Mouse (Mus musculus): Measurements from ENCODE around the gene Bdnf. TPM values are rescaled to one million over a fixed set of nuclear protein-coding genes. Genes with fewer than 3 reads are reported as not detected.

Bdnf gene
- polyA plus RNA-seq, 1 experiment = not detected

GRCm38 (mm10) chr2:109733201-109734039 lies 58.9 kb downstream of the Bdnf start:
- no peaks in the 10 kb centered on the region; the same call in 1 of the 2 replicates for H3K9me3 ChIP-seq (ENCODE audit: control insufficient read depth, low read length)
- TF ChIP-seq GATA1 (IDR thresholded peaks at IDR 0.05; ENCODE audit: low read length) = no peak
- TF ChIP-seq TAL1 (IDR thresholded peaks at IDR 0.05; ENCODE audit: low read length) = no peak
- no peaks in the 10 kb centered on the region for H3K4me1 ChIP-seq (ENCODE audit: control insufficient read depth)
- H3K27me3 ChIP-seq (ENCODE audit: control insufficient read depth) = no peaks in the 10 kb centered on the region
- no peak overlapping the region for H3K4me3 ChIP-seq (replicated peaks)
- H3K36me3 ChIP-seq (ENCODE audit: control insufficient read depth) = no peaks in the 10 kb centered on the region

- no peak overlapping the region for H3K4me3 ChIP-seq (replicated peaks)
- no peaks in the 10 kb centered on the region; the same call in 1 of the 2 replicates for H3K9me3 ChIP-seq (ENCODE audit: control insufficient read depth, low read length)
- H3K27me3 ChIP-seq (ENCODE audit: control insufficient read depth) = no peaks in the 10 kb centered on the region
- TF ChIP-seq TAL1 (IDR thresholded peaks at IDR 0.05; ENCODE audit: low read length) (no peak), GATA1 (IDR thresholded peaks at IDR 0.05; ENCODE audit: low read length) (no peak)
- H3K4me1 ChIP-seq (ENCODE audit: control insufficient read depth) = no peaks in the 10 kb centered on the region
- H3K36me3 ChIP-seq (ENCODE audit: control insufficient read depth) = no peaks in the 10 kb centered on the region
These were observed 59.7 kb downstream of the Bdnf start for GRCm38 (mm10) chr2:109734228-109734627.

- TF ChIP-seq TAL1 (IDR thresholded peaks at IDR 0.05; ENCODE audit: low read length) = no peak
- TF ChIP-seq GATA1 (IDR thresholded peaks at IDR 0.05; ENCODE audit: low read length) = no peak
- no peaks in the 10 kb centered on the region for H3K4me1 ChIP-seq (ENCODE audit: control insufficient read depth)
These were observed 60.2 kb downstream of the Bdnf start for GRCm38 (mm10) chr2:109734666-109735065.

GRCm38 (mm10) chr2:109735347-109735746 lies 60.8 kb downstream of the Bdnf start:
- H3K36me3 ChIP-seq (ENCODE audit: control insufficient read depth) = no peaks in the 10 kb centered on the region
- TF ChIP-seq GATA1 (IDR thresholded peaks at IDR 0.05; ENCODE audit: low read length) = no peak
- no peak for TF ChIP-seq TAL1 (IDR thresholded peaks at IDR 0.05; ENCODE audit: low read length)
- no peak overlapping the region for H3K4me3 ChIP-seq (replicated peaks)
- H3K27me3 ChIP-seq (ENCODE audit: control insufficient read depth) = no peaks in the 10 kb centered on the region
- no peaks in the 10 kb centered on the region; the same call in 1 of the 2 replicates for H3K9me3 ChIP-seq (ENCODE audit: control insufficient read depth, low read length)
- no peaks in the 10 kb centered on the region for H3K4me1 ChIP-seq (ENCODE audit: control insufficient read depth)

More at GRCm38 (mm10) chr2:109734666-109735065, 60.2 kb downstream of the Bdnf start:
- Histone ChIP-seq H3K36me3 (ENCODE audit: control insufficient read depth) (no peaks in the 10 kb centered on the region), H3K4me3 (replicated peaks) (no peak overlapping the region), H3K27me3 (ENCODE audit: control insufficient read depth) (no peaks in the 10 kb centered on the region), H3K9me3 (ENCODE audit: control insufficient read depth, low read length) (no peaks in the 10 kb centered on the region; the same call in 1 of the 2 replicates)

GRCm38 (mm10) chr2:109736306-109736705 lies 61.8 kb downstream of the Bdnf start:
- no peaks in the 10 kb centered on the region for H3K4me1 ChIP-seq (ENCODE audit: control insufficient read depth)
- no peaks in the 10 kb centered on the region for H3K27me3 ChIP-seq (ENCODE audit: control insufficient read depth)
- H3K4me3 ChIP-seq (replicated peaks) = no peak overlapping the region
- TF ChIP-seq GATA1 (IDR thresholded peaks at IDR 0.05; ENCODE audit: low read length) (no peak), TAL1 (IDR thresholded peaks at IDR 0.05; ENCODE audit: low read length) (no peak)
- H3K36me3 ChIP-seq (ENCODE audit: control insufficient read depth) = no peaks in the 10 kb centered on the region
- H3K9me3 ChIP-seq (ENCODE audit: control insufficient read depth, low read length) = no peaks in the 10 kb centered on the region; the same call in 1 of the 2 replicates

- no peak for TF ChIP-seq TAL1 (IDR thresholded peaks at IDR 0.05; ENCODE audit: low read length)
- no peak for TF ChIP-seq GATA1 (IDR thresholded peaks at IDR 0.05; ENCODE audit: low read length)
- Histone ChIP-seq H3K36me3 (ENCODE audit: control insufficient read depth) (no peaks in the 10 kb centered on the region), H3K4me3 (replicated peaks) (no peak overlapping the region), H3K27me3 (ENCODE audit: control insufficient read depth) (no peaks in the 10 kb centered on the region), H3K4me1 (ENCODE audit: control insufficient read depth) (no peaks in the 10 kb centered on the region), H3K9me3 (ENCODE audit: control insufficient read depth, low read length) (no peaks in the 10 kb centered on the region)
These were observed 63.8 kb downstream of the Bdnf start for GRCm38 (mm10) chr2:109738331-109738730.

GRCm38 (mm10) chr2:109743208-109743960 lies 68.9 kb downstream of the Bdnf start:
- H3K9me3 ChIP-seq (ENCODE audit: control insufficient read depth, low read length) = no peaks in the 10 kb centered on the region
- H3K4me3 ChIP-seq (replicated peaks) = no peak overlapping the region
- no peaks in the 10 kb centered on the region for H3K36me3 ChIP-seq (ENCODE audit: control insufficient read depth)
- TF ChIP-seq GATA1 (IDR thresholded peaks at IDR 0.05; ENCODE audit: low read length) = no peak
- no peak for TF ChIP-seq TAL1 (IDR thresholded peaks at IDR 0.05; ENCODE audit: low read length)
- H3K4me1 ChIP-seq (ENCODE audit: control insufficient read depth) = no peaks in the 10 kb centered on the region
- H3K27me3 ChIP-seq (ENCODE audit: control insufficient read depth) = no peaks in the 10 kb centered on the region

GRCm38 (mm10) chr2:109746223-109746622 lies 71.7 kb downstream of the Bdnf start:
- H3K36me3 ChIP-seq (ENCODE audit: control insufficient read depth) = no peaks in the 10 kb centered on the region
- H3K27me3 ChIP-seq (ENCODE audit: control insufficient read depth) = no peaks in the 10 kb centered on the region
- TF ChIP-seq GATA1 (IDR thresholded peaks at IDR 0.05; ENCODE audit: low read length) (no peak), TAL1 (IDR thresholded peaks at IDR 0.05; ENCODE audit: low read length) (no peak)
- no peaks in the 10 kb centered on the region for H3K9me3 ChIP-seq (ENCODE audit: control insufficient read depth, low read length)
- no peak overlapping the region for H3K4me3 ChIP-seq (replicated peaks)
- H3K4me1 ChIP-seq (ENCODE audit: control insufficient read depth) = no peaks in the 10 kb centered on the region

GRCm38 (mm10) chr2:109748412-109748811 lies 73.9 kb downstream of the Bdnf start:
- Histone ChIP-seq H3K9me3 (ENCODE audit: control insufficient read depth, low read length) (no peaks in the 10 kb centered on the region), H3K4me1 (ENCODE audit: control insufficient read depth) (no peaks in the 10 kb centered on the region), H3K4me3 (replicated peaks) (no peak overlapping the region), H3K36me3 (ENCODE audit: control insufficient read depth) (no peaks in the 10 kb centered on the region), H3K27me3 (ENCODE audit: control insufficient read depth) (no peaks in the 10 kb centered on the region)
- TF ChIP-seq GATA1 (IDR thresholded peaks at IDR 0.05; ENCODE audit: low read length) = no peak
- no peak for TF ChIP-seq TAL1 (IDR thresholded peaks at IDR 0.05; ENCODE audit: low read length)
